Comparison of ENCODE assay signal across 7 mouse cellular contexts in genomic region chr5:129583761-129584582, GRCm38 (mm10). TPM values are rescaled to one million over a fixed set of nuclear protein-coding genes. Genes with fewer than 3 reads are reported as not detected.
DNase-seq lines count a peak whose midpoint lies in the region; ATAC-seq lines count a peak whose summit lies in the region.

TSS of gene Mmp17 (plus strand) at chr5:129584169.

- peak within 1 kb of the TSS; percentile 100 for H3K4me2 ChIP-seq in embryonic facial prominence, embryonic 13.5 days
- peak within 1 kb of the TSS; percentile 99 for H3K4me2 ChIP-seq in midbrain, embryonic 12.5 days (replicated peaks)

- H3K4me1 ChIP-seq in embryonic facial prominence, embryonic 13.5 days: peaks cover 26% of the 10 kb centered on the region
- H3K4me1 ChIP-seq in limb, embryonic 10.5 days: peaks cover 34% of the 10 kb centered on the region
- peaks cover 35% of the 10 kb centered on the region for H3K4me1 ChIP-seq in midbrain, embryonic 12.5 days

- no peaks in the 10 kb centered on the region for H3K36me3 ChIP-seq in embryonic facial prominence, embryonic 13.5 days
- no peaks in the 10 kb centered on the region for H3K36me3 ChIP-seq in limb, embryonic 10.5 days
- H3K36me3 ChIP-seq in midbrain, embryonic 12.5 days: no peaks in the 10 kb centered on the region

- H3K4me3 ChIP-seq in embryonic facial prominence, embryonic 13.5 days: peak within 1 kb of the TSS; percentile 66
- peak within 1 kb of the TSS; percentile 80 for H3K4me3 ChIP-seq in limb, embryonic 10.5 days
- peak within 1 kb of the TSS; percentile 81 for H3K4me3 ChIP-seq in midbrain, embryonic 12.5 days

- peak; percentile 84 for ATAC-seq in embryonic facial prominence, embryonic 13.5 days (ENCODE audit: insufficient number of reproducible peaks, insufficient read depth, low FRiP score, low TSS enrichment, low read depth)
- ATAC-seq in midbrain, embryonic 12.5 days (ENCODE audit: low FRiP score, low read depth): peak; percentile 85

- peak within 1 kb of the TSS; percentile 74 for H3K9ac ChIP-seq in embryonic facial prominence, embryonic 13.5 days
- peak within 1 kb of the TSS; percentile 88 for H3K9ac ChIP-seq in midbrain, embryonic 12.5 days (replicated peaks)

- no peak within 1 kb of the TSS for H3K27ac ChIP-seq in embryonic facial prominence, embryonic 13.5 days
- H3K27ac ChIP-seq in limb, embryonic 10.5 days: peak within 1 kb of the TSS; percentile 80
- peak within 1 kb of the TSS; percentile 44; the same call in 1 of the 2 replicates for H3K27ac ChIP-seq in midbrain, embryonic 12.5 days (replicated peaks)

- H3K27me3 ChIP-seq in embryonic facial prominence, embryonic 13.5 days: peaks cover 67% of the 10 kb centered on the region
- peaks cover 87% of the 10 kb centered on the region for H3K27me3 ChIP-seq in limb, embryonic 10.5 days (ENCODE audit: low read depth, poor library complexity, severe bottlenecking)
- peaks cover 72% of the 10 kb centered on the region for H3K27me3 ChIP-seq in midbrain, embryonic 12.5 days

- DNase-seq in adrenal gland, postnatal 4 days (ENCODE audit: low spot score in 2 of 2): peak; percentile 61 to 70
- peak; percentile 90 to 96 for DNase-seq in heart, adult 18-20 months
- peak; percentile 94 for DNase-seq in kidney, adult 18-20 months
- peak; percentile 92 for DNase-seq in limb, embryonic 10.5 days (ENCODE audit: low spot score)
- DNase-seq in skeletal muscle tissue, adult 2 months (ENCODE audit: low read depth, low spot score): peak; percentile 34

- WGBS in embryonic facial prominence, embryonic 13.5 days: under 1% methylated on average over 79 of the region's 80 CpGs
- under 1% methylated on average over 80 of the region's 80 CpGs for WGBS in limb, embryonic 10.5 days
- WGBS in midbrain, embryonic 12.5 days: under 1% methylated on average over 74 of the region's 80 CpGs

- H3K9me3 ChIP-seq in embryonic facial prominence, embryonic 13.5 days: no peaks in the 10 kb centered on the region
- no peaks in the 10 kb centered on the region for H3K9me3 ChIP-seq in limb, embryonic 10.5 days (replicated peaks)
- H3K9me3 ChIP-seq in midbrain, embryonic 12.5 days: no peaks in the 10 kb centered on the region

RNA-seq across cellular contexts. Expression of gene Mmp17, which starts in this region (rescaled TPM):
- total RNA-seq in adrenal gland, postnatal 4 days (2021): 1 to 10 TPM; 1.5 to 1.9 TPM
- polyA plus RNA-seq in embryonic facial prominence, embryonic 13.5 days (2015; fragmentation: Nextera tagmentation; extraction: Ambion mirVana): 3.6 and 3.9 TPM in 2 replicates
- total RNA-seq in heart, adult 18-20 months (2021): under 1 TPM; 0.85 to 0.94 TPM
- polyA plus RNA-seq in limb, embryonic 10.5 days (2016; fragmentation: Nextera tagmentation; extraction: Ambion mirVana): 1.4 and 1.5 TPM in 2 replicates
- 8.9 and 9.4 TPM in 2 replicates for polyA plus RNA-seq in midbrain, embryonic 12.5 days (2016; fragmentation: Nextera tagmentation; extraction: Ambion mirVana)

Comparison
In these comparisons a context has a peak if more than half of its experiments do, and no peak if none do; other contexts are left out.
1. Peak in DNase-seq in heart, adult 18-20 months; RNA of the gene not detected or under 1 TPM.
2. DNase-seq: peak in every context shown above with its lines; median percentile 94 in kidney, adult 18-20 months; 93 in heart, adult 18-20 months; 92 in limb, embryonic 10.5 days; 66 in adrenal gland, postnatal 4 days; 34 in skeletal muscle tissue, adult 2 months.